Mouse (Mus musculus) kidney, embryonic 15.5 days (tissue): ENCODE data around the gene Gtf2h1. TPM values are rescaled to one million over a fixed set of nuclear protein-coding genes. Genes with fewer than 3 reads are reported as not detected.
"Not testable (repeated sequence)": the region's sequence is repeated elsewhere in the genome, so short reads cannot be mapped to it uniquely, and the experiment has no call there.

Source experiments
- ATAC-seq: fragments of 200-750 bp; cut with Nextera tagmentation; replicated peaks from 2 replicates; pipeline ENCODE4 v1.8.0; 2017; ENCODE audit warnings: moderate TSS enrichment; ENCODE audit not compliant: low FRiP score
- H3K27ac ChIP-seq: fragments of 300-500 bp; sonication (generic); 2 replicates; pipeline ENCODE4 v1.5.1; 2015; ENCODE audit warnings: mild to moderate bottlenecking, inconsistent platforms
- H3K27me3 ChIP-seq: fragments of 300-500 bp; sonication (generic); 2 replicates; pipeline ENCODE4 v1.6.1; 2015; ENCODE audit warnings: inconsistent platforms
- H3K36me3 ChIP-seq: fragments of 300-500 bp; sonication (generic); 2 replicates; pipeline ENCODE4 v1.6.1; 2015; ENCODE audit warnings: inconsistent platforms
- H3K4me1 ChIP-seq: fragments of 300-500 bp; sonication (generic); 2 replicates; pipeline ENCODE4 v1.6.1; 2015; ENCODE audit warnings: inconsistent platforms
- H3K4me2 ChIP-seq: fragments of 300-500 bp; sonication (generic); 2 replicates; pipeline ENCODE4 v1.6.1; 2015; ENCODE audit warnings: moderate library complexity, mild to moderate bottlenecking, inconsistent platforms
- H3K4me3 ChIP-seq: fragments of 300-500 bp; sonication (generic); replicated peaks from 2 replicates; pipeline ENCODE4 v1.5.1; 2015; ENCODE audit warnings: mild to moderate bottlenecking, inconsistent platforms
- H3K9ac ChIP-seq: fragments of 300-500 bp; sonication (generic); 2 replicates; pipeline ENCODE4 v1.6.1; 2015; ENCODE audit warnings: mild to moderate bottlenecking, inconsistent platforms
- H3K9me3 ChIP-seq: fragments of 300-500 bp; sonication (generic); replicated peaks from 2 replicates; pipeline ENCODE4 v1.6.1; 2016; ENCODE audit warnings: inconsistent platforms
- WGBS: fragments of 180-500 bp; shearing (Covaris S2); methylation state at CpG from one replicate; pipeline ENCODE4 v1.1.7; 2015; ENCODE audit warnings: mixed read lengths; 5-methylcytosine and 5-hydroxymethylcytosine counted together
- polyA plus RNA-seq: library from polyadenylated mRNA; unstranded; fragments of >200 nt; fragmentation: Nextera tagmentation; extraction: Ambion mirVana; gene quantifications from 2 replicates; pipeline ENCODE4 v1.2.1, GENCODE M21; 2015

Gene Gtf2h1
- polyA plus RNA-seq, 1 experiment from 2014 or later: 42.3 TPM

DNA sequence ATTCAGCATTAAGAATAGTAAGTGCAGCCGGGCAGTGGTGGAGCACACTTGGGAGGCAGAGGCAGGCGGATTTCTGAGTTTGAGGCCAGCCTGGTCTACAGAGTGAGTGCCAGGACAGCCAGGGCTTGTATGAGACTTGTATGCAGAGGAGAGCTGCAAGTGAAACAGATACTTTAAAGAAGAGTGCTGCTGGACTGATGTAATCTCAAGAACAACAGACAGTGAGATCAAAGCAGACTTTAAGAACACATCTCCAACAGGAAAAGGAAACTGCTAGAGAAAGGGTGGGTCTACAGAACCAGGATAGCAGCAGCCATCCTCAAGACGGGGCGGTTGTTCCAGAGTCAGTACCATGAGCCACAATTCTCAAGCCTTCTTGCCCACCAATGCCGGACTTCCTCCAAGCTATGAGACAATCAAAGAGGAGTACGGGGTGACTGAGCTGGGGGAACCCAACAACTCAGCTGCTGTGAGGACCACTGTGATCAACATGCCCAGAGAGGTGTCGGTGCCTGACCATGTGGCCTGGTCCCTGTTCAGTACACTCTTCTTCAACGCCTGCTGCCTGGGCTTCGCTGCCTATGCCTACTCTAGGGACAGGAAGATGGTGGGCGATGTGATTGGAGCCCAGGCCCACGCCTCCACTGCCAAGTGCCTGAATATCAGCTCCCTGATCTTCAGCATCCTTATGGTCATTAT, 36.4 kb downstream of the Gtf2h1 start:
- H3K27ac ChIP-seq, H3K36me3 ChIP-seq, H3K9ac ChIP-seq, H3K27me3 ChIP-seq, H3K4me3 ChIP-seq, H3K4me2 ChIP-seq, H3K9me3 ChIP-seq, ATAC-seq: not testable (repeated sequence)
- WGBS: 88% methylated on average over 11 of the region's 11 CpGs
- peaks cover 31% of the 10 kb centered on the region for H3K4me1 ChIP-seq

DNA sequence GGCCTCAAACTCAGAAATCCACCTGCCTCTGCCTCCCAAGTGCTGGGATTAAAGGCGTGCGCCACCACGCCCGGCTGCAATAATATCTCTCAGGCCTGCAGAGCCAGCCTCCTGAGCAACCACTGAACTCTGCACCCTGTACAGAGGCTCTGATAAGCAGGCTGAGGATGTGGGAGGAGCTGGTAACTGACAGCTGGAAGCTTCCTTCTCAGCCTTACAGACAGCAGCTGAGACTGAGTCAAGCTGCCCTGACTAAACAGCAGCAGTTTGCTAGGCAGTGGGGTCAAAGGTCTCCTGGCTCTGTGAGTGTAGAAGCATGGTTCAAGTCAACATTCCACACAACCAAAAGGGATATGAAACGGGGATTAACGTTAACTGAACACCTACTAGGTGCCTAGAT, 37.4 kb downstream of the Gtf2h1 start:
- peaks cover 34% of the 10 kb centered on the region for H3K4me1 ChIP-seq
- WGBS: 55% methylated on average over 6 of the region's 6 CpGs
- no peak overlapping the region for H3K4me3 ChIP-seq
- H3K36me3 ChIP-seq: no peaks in the 10 kb centered on the region
- H3K4me2 ChIP-seq: no peak overlapping the region
- no peak overlapping the region for H3K27ac ChIP-seq
- peak; percentile 75 for ATAC-seq
- no peaks in the 10 kb centered on the region for H3K27me3 ChIP-seq
- H3K9ac ChIP-seq: no peak overlapping the region
- H3K9me3 ChIP-seq: no peaks in the 10 kb centered on the region

DNA sequence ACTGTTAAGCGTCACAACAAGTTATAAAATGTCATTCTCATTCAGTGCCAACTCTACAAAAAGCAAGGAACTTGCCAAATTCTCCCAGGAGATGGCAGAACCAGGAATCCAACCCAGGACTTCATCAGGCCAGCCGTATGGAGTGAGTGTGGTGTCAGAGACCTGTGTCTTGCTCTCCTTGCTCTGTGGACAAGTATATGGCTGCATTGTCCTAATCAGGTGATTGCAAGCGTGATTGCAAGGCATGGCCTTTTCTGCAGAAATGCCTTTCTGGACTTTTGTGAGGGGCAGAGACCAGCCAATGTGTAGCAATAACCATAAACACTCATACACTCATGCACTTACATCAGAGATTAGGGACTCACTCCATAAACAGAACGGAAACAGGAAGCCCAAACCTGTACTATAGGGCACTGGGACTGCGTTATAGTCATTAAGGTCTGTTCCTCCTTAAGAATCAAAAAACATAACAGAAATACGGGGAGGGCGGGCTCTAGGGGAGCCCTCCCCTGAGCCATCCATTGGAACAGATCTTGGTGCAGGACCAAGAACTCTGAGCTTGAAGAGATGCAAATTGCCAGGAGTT, 37.9 kb downstream of the Gtf2h1 start:
- Histone ChIP-seq H3K9me3 (no peaks in the 10 kb centered on the region), H3K36me3 (no peaks in the 10 kb centered on the region), H3K27me3 (no peaks in the 10 kb centered on the region), H3K4me1 (peaks cover 39% of the 10 kb centered on the region), H3K4me2 (no peak overlapping the region), H3K4me3 (no peak overlapping the region), H3K9ac (no peak overlapping the region), H3K27ac (no peak overlapping the region)
- 85% methylated on average over 7 of the region's 7 CpGs for WGBS
- no peak for ATAC-seq

DNA sequence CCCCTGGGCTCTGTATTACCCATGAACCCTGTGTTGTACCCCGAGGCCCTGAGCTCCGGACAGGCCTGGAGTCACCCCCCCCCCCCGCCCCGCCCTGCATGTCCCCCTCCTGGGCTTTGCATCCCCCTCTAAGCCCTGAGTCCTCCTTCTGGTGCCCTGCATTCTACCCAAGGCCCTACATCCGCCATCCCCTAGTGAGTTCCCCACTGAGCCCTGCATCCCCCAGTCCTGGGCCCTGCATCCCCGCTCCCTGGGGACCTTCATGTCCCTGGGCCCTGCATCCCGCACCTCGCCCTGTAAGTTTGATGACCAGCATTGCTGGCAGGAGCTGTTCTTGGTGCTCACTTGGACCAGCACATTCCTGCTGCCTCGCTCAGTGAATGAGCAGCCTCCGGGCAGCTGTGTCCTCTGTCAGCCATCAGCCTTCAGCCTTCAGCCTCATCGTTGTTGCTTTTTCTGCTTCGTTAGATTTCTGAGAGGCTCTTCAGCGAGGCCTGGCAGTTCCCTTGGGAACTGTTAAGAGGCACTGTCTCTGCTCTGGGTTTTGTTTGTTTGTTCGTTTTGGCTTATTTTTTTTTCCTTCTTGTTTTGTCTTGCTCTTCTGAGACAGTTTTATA, 39.2 kb downstream of the Gtf2h1 start:
- Histone ChIP-seq H3K4me1 (peaks cover 52% of the 10 kb centered on the region), H3K9me3 (no peaks in the 10 kb centered on the region), H3K9ac (no peak overlapping the region), H3K27ac (0 out of 2 replicates have a peak overlapping the region, but pooled peaks have one; percentile 2), H3K27me3 (no peaks in the 10 kb centered on the region), H3K4me2 (no peak overlapping the region), H3K36me3 (no peaks in the 10 kb centered on the region), H3K4me3 (no peak overlapping the region)
- 42% methylated on average over 12 of the region's 14 CpGs for WGBS
- ATAC-seq: no peak

DNA sequence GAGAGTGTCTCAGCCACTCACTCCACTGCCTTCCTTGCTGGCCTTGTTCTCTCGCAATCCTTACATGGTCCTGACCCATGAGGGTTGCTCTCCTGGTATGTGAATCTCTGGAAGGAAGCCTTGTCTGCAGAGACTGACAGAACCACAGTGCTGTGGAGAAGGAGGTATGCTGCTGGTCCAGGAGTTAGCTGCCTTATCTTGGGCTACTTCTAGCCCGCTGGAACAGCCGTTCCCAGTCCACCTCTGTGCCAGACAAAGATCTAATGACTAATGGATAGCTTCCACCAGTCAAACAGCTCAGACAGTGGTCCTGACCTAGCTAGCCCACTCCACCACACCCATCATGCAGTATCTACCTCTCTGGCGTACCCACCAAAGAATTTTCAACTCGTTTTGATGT, 40.5 kb downstream of the Gtf2h1 start:
- Histone ChIP-seq H3K4me2 (no peak overlapping the region), H3K9me3 (no peaks in the 10 kb centered on the region), H3K9ac (no peak overlapping the region), H3K4me3 (no peak overlapping the region), H3K27me3 (peaks cover 5% of the 10 kb centered on the region; the same call in 1 of the 2 replicates), H3K27ac (no peak overlapping the region), H3K4me1 (peaks cover 51% of the 10 kb centered on the region), H3K36me3 (no peaks in the 10 kb centered on the region)
- WGBS: 89% methylated on average over 5 of the region's 5 CpGs
- no peak for ATAC-seq

DNA sequence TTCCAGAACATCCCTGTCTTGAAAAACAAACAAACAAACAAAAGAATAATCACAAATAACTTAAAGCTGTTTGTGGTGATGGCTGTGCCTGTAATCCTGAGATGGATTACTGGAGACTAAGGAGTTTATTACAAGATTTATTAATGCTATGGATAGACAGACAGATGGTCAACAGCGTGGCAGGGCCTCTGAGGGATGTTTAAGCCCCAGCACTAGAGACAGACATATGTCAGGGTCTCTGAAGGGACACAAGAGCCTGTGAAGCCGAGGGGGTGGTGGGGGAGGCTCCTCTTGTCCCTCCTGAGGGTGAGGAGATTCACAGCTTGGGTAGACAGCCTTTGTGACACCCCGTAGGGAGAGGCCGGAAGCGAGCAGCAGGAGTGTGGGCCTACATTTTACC, 41.2 kb downstream of the Gtf2h1 start:
- Histone ChIP-seq H3K4me3 (no peak overlapping the region), H3K36me3 (no peaks in the 10 kb centered on the region), H3K9me3 (no peaks in the 10 kb centered on the region), H3K4me2 (no peak overlapping the region), H3K9ac (no peak overlapping the region), H3K27me3 (peaks cover 8% of the 10 kb centered on the region; the same call in 1 of the 2 replicates), H3K4me1 (peaks cover 53% of the 10 kb centered on the region), H3K27ac (no peak overlapping the region)
- WGBS: 55% methylated on average over 5 of the region's 5 CpGs
- ATAC-seq: no peak

DNA sequence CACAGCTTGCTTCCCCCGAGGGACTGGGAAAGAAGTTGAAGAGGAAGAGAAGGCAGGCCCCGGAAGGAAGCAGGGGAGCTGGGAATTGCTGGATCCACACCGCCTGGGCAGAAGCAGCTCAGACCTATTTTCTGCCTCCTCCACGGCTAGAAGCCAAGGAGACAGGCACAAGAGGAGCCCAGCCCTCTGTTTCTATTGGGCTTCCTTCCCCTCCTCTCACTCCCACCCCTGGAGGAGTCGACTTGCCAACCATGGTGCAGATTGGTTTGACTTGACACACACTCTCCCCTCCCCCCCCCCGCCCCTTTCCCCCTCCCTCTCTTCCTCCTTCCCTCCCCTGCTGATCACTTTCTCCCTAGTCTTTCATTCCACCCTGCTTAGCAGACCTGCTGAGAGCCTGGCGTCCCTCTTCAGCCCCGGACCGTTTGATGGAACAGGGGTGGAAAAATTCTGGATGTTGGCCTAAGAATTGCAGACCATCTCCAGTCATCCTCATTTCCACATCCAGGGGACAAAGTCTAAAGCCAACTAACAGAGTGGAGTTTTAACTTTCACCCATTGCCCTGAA, 42.3 kb downstream of the Gtf2h1 start:
- Histone ChIP-seq H3K4me3 (no peak overlapping the region; the same call in 1 of the 2 replicates), H3K9me3 (no peaks in the 10 kb centered on the region), H3K4me1 (peaks cover 52% of the 10 kb centered on the region), H3K9ac (no peak overlapping the region), H3K4me2 (peak overlapping the region; percentile 40), H3K36me3 (no peaks in the 10 kb centered on the region), H3K27ac (peak overlapping the region; percentile 87), H3K27me3 (peaks cover 8% of the 10 kb centered on the region; the same call in 1 of the 2 replicates)
- WGBS: 4% methylated on average over 8 of the region's 9 CpGs
- peak; percentile 67 for ATAC-seq

DNA sequence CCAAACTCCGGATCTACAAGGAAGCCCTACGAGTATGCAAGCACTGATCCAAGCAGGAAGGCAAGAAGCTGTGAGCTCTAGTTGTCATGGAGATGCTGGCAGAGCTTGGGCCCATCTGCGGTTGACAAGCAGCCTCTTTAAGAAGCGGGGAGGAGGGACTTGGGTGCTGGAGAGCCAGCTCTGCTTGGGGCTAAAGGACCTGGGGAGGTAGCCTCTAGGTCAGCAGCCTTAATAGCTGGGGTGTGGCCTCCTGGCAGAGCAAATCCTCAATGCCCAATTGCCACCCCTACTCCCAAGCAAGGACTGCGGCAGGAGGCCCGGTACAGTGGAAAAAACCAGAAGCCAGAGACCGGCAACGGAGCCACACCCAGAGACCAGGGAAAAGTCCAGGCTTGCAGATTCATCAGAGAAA, 43.0 kb downstream of the Gtf2h1 start:
- Histone ChIP-seq H3K27ac (peak overlapping the region; percentile 87), H3K9me3 (no peaks in the 10 kb centered on the region), H3K36me3 (no peaks in the 10 kb centered on the region), H3K4me2 (peak overlapping the region; percentile 40), H3K27me3 (peaks cover 8% of the 10 kb centered on the region; the same call in 1 of the 2 replicates), H3K4me1 (peaks cover 46% of the 10 kb centered on the region), H3K9ac (no peak overlapping the region), H3K4me3 (no peak overlapping the region)
- WGBS: 7% methylated on average over 8 of the region's 8 CpGs
- peak; percentile 70 for ATAC-seq

DNA sequence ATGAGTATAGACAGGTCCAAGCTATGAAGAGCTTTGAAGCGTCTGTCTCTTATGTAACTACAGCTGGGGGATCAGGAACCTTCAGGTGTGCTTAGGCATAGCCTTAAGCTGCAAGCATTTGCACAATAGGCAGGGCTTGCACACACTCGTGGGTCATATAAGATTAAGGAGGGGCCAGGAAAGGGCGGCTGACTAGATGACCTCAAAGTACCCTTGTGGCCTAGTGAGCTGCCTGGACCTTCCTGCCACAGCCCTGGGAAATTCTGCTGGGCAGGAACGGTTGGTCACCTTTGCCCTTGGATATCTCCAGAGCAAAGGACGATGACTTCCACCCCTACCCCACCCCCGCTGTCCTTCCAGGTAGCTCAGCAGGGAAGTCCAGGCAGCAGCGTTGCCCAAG, 43.5 kb downstream of the Gtf2h1 start:
- Histone ChIP-seq H3K4me2 (0 out of 2 replicates have a peak overlapping the region, but pooled peaks have one; percentile 40), H3K27ac (peak overlapping the region; percentile 87), H3K9ac (no peak overlapping the region), H3K9me3 (no peaks in the 10 kb centered on the region), H3K4me1 (peaks cover 46% of the 10 kb centered on the region), H3K4me3 (no peak overlapping the region), H3K27me3 (peaks cover 8% of the 10 kb centered on the region; the same call in 1 of the 2 replicates), H3K36me3 (no peaks in the 10 kb centered on the region)
- WGBS: 40% methylated on average over 7 of the region's 7 CpGs
- peak; percentile 15; the same call in 1 of the 2 replicates for ATAC-seq

DNA sequence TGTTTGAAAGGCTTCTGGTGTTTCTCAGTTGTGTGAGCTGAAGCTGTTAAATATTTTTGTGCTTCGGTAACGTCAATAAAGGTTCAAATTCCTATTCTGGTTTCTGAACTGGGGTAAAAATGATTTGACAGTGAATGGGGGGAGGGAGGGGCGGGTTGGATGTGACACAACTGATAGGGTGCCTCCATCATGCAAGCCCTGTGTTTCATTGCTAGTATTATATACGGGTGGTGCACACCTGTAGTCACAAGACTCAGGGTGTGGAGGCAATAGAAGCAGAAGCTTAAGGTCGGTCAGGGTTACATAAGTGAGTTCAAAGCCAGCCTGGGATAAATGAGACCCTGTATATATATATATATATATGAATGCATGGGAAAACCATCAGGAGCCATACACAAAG, 44.0 kb downstream of the Gtf2h1 start:
- Histone ChIP-seq H3K4me3 (no peak overlapping the region), H3K27me3 (peaks cover 8% of the 10 kb centered on the region; the same call in 1 of the 2 replicates), H3K27ac (peak overlapping the region; percentile 87), H3K36me3 (no peaks in the 10 kb centered on the region), H3K4me1 (peaks cover 49% of the 10 kb centered on the region), H3K4me2 (no peak overlapping the region), H3K9ac (no peak overlapping the region), H3K9me3 (no peaks in the 10 kb centered on the region)
- 86% methylated on average over 5 of the region's 5 CpGs for WGBS
- no peak for ATAC-seq

DNA sequence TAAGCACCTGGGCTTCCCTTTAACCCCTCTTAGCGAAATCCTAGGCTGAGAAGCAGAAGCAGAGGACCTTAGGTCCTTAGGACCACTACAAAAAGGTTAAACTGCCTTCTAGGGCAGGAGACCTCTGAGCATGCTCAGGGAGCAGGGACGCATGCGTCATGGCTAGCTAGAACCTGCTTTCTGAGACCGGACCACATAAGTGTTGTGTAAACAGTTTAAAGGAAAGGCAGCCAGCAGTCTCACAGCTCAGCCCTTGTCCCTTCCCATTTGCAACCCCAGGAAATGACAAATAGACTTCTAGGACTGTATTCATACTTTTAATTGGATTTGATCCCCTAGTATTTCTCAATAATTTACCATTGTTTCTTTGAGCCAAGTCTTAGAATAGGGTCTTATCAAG, 44.4 kb downstream of the Gtf2h1 start:
- Histone ChIP-seq H3K27ac (peak overlapping the region; percentile 87; the same call in 1 of the 2 replicates), H3K36me3 (no peaks in the 10 kb centered on the region), H3K4me1 (peaks cover 50% of the 10 kb centered on the region), H3K9me3 (no peaks in the 10 kb centered on the region), H3K4me2 (no peak overlapping the region), H3K27me3 (peaks cover 8% of the 10 kb centered on the region; the same call in 1 of the 2 replicates), H3K9ac (no peak overlapping the region), H3K4me3 (no peak overlapping the region)
- no peak for ATAC-seq
- 67% methylated on average over 4 of the region's 4 CpGs for WGBS
